Mouse (Mus musculus): ENCODE measurements around the gene Stac2.

The Stac2 gene

GRCm38 (mm10) chr11:98021565-98022252, 31.6 kb downstream of the Stac2 start:
- peak; percentile 29 for DNase-seq (ENCODE audit: low read depth, low spot score)

GRCm38 (mm10) chr11:98021118-98021517, 32.1 kb downstream of the Stac2 start:
- no peak for DNase-seq (ENCODE audit: low read depth, low spot score)

- DNase-seq (ENCODE audit: low read depth, low spot score), result peak; percentile 60
These were observed 32.6 kb downstream of the Stac2 start for GRCm38 (mm10) chr11:98020710-98021109.

DNA sequence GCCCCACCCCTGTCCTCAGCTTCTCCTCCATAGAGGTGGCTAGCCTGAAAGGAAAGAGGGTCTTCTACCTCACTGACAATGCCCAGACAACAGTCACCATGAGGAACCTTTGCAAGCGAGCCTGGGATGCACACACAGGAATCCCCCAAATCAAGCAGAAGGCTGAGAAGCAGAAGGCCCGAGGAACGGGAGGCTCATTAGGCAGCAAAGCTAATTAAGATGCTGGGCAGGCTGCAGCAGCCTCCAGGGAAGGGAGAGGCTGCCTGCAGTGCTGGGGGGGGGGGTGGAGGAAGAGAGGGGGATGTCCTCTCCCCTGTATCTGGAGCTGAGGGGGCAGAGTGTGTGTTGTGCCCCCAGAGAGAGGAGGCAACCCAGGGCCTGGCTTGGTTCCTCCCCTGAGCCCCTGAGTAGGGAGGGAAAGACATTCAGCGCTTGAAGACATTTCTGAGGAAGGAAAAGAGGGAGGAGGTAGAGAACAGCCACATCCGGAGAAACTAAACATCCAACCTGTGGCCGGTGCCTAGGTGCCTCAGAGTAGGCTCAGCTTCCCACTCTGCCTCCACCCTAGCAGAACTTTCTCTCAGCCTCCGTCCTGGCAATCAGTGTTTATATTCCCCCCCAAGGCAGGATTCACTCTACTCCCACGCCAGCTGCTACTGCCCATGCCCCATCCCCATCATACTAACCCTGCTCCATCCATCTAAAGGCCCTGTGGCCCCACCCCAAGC, 33.2 kb downstream of the Stac2 start:
- DNase-seq (ENCODE audit: low read depth, low spot score), result no peak

DNA sequence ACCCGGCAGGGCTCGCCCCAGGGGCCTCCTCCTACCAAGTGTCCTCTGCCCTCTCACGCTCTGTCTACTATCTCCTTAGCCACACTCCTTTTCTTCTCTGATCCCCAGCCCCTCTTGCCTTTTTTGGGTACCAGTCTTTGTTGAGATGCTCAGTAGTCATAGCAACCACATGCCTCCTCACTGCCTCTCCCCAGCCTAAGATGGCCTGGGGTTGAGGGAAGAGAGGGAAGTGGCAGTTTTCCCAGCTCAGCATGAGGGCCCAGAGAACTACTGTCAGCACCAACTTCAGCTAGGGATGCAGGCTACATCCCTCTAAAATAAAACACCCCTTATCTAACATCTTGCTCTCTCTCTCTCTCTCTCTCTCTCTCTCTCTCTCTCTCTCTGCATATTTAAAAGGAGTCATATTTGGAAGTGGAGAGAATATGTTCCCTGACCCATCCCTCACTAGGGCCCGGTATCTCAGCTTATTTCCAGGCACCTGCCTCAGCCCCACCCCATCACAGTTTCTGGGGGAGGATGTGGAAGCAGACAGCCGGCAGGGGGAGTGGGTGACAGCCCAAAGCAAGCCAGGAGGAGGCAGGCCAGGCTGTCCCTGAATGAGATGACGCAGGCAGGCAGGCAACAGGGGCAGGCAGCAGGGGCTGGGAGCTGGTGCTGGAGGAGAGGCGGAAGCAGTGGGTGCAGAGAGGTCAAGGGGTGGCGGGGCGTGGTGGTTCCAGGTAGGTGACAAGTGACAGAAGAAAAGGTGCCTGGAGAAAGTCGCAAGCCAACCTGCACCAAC, 34.2 kb downstream of the Stac2 start:
- DNase-seq (ENCODE audit: low read depth, low spot score), result no peak

DNA sequence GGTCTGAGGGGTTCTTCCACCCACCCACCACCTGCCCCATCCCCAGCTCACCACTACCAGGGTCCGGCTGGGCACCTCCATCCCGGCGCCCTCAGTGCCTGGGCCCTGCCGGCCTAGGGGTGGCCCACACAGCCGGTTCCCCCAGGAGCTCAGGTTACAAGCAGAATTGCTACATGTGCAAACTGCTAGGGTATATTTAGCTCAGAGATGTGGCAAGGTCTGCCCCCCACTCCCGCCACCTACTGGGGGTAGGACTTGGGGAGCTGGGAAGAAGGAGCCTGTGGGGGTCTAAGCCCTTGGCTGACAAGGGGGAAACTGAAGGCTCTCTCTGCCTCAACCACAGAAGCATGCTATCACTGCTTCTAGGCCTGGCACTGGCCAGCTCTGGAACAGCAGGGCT, 35.0 kb downstream of the Stac2 start:
- no peak for DNase-seq (ENCODE audit: low read depth, low spot score)

GRCm38 (mm10) chr11:98016824-98017223, 36.4 kb downstream of the Stac2 start:
- no peak for DNase-seq (ENCODE audit: low read depth, low spot score)

DNA sequence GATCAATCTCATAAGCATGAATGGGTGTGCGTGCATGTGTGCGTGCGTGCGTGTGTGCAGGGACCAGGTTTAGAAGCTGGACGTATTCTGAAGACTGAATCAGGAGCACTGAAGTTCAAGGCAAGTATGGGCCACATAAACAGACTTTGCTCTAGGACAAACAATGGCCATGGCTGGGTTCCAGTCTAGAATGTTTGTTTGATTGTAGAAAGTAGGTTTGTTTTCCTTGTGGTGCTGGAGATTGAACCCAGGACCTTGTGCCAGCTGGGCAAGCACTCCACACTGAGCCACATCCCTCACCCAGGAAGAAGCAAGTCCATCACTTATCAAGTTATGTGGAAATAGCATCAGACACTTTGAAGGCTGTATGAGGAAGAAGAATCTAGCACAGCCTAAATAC, 37.1 kb downstream of the Stac2 start:
- no peak for DNase-seq (ENCODE audit: low read depth, low spot score)

GRCm38 (mm10) chr11:98012831-98013230, 40.4 kb downstream of the Stac2 start:
- DNase-seq (ENCODE audit: low read depth, low spot score), result no peak

DNA sequence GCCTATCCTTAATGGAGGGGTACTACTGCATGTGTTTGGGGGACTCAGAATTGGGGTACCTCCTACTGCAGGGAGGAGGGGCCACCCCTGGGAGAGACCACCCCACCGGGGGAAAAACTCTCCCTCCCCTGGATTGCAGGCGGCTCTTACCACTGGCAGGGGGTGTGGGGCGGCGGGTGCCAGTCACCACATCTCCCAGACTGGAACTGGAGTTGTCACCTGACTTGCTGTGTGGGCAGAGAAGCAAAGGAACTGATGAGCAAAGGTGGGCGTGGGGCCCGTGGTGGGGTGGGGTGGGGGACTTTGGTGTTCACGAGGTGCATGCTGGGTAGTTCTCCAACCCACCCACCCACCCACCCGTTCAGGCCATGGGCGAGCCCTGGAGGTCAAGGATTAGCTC, 41.5 kb downstream of the Stac2 start:
- no peak for DNase-seq (ENCODE audit: low read depth, low spot score)

- DNase-seq (ENCODE audit: low read depth, low spot score), result no peak
These were observed 45.2 kb downstream of the Stac2 start for GRCm38 (mm10) chr11:98008087-98008486.

DNA sequence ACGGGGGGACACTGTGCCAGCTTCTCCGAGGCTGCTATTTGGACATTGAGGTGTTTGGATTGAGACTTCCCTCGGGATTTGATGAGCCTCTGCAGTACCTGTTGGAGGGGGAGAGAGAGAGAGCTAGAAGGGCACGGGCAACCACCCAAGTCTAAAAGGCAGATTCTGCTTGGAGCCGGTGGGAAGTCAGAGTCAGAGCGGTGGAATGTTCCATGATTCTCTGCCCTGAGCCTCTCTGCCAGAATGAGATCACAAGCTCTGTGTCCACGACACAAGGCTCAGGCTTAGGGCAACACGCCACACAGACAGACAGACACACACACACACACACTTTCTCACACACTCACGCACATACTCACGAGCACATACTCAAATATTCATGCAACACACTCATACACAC, 47.6 kb downstream of the Stac2 start:
- DNase-seq (ENCODE audit: low read depth, low spot score), result peak; percentile 65

GRCm38 (mm10) chr11:98005076-98005475, 48.2 kb downstream of the Stac2 start:
- no peak for DNase-seq (ENCODE audit: low read depth, low spot score)

GRCm38 (mm10) chr11:98004161-98004560, 49.1 kb downstream of the Stac2 start:
- DNase-seq (ENCODE audit: low read depth, low spot score), result peak; percentile 34

- no peak for DNase-seq (ENCODE audit: low read depth, low spot score)
These were observed 50.0 kb downstream of the Stac2 start for GRCm38 (mm10) chr11:98003171-98003671.

- DNase-seq (ENCODE audit: low read depth, low spot score), result peak; percentile 65
These were observed 50.6 kb downstream of the Stac2 start for GRCm38 (mm10) chr11:98002627-98003026.

- DNase-seq (ENCODE audit: low read depth, low spot score), result no peak
These were observed 51.3 kb downstream of the Stac2 start for GRCm38 (mm10) chr11:98001986-98002385.

GRCm38 (mm10) chr11:98001351-98001824, 51.9 kb downstream of the Stac2 start:
- DNase-seq (ENCODE audit: low read depth, low spot score), result no peak

DNA sequence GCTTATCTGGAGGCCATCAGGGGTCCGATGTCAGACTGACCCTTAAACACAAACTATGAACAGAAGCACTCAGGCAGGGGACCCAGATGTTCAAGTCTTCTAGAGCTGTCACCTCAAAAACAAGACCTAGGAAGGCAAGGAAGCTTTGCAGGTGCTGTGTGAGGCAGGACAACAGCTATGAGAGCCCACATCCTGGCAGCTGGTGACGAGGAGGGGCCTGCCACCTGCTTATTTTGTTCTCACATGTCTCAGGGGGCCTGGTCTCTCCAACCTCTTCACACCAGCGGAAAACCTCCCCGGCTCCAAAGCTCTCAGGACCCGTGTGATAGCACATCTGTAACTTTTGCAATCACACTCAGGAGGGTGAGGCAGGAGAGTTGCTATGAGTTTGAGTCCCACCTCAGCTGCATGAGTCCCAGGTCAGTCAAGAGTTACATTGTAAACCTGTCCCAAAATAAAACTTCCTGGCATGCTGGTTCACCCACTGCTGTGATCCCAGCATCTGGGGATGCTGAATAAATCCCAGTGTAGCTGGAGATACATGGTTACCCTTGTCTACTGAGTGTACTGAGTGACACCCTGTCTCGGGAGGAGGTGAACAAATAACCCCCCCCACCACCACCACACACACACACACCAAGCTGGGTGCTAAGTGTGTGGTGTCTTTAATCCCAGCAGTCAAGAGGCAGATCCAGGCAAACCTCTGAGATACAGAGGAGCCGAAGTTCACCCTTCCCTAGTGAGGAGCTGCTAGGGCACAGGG, 52.7 kb downstream of the Stac2 start:
- no peak for DNase-seq (ENCODE audit: low read depth, low spot score)

DNA sequence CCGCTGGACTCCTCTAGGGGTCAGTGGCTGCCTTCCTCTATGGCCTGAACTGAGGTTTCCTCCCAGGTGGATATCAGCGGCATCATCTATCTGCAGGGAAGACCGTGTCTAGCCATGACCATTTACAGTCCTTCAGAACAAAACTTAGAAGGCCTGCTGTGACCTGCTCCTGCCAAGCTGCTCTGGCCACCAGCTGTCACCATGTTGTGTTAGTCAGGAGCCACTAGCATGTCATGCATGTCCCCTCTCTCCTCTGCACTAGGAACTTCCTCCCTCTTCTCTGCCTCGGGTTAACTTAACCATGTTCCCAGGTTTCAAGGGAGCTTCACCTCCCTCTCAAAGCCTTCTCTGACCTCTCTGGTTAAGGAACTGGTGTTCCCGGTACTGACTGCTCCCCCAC, 53.5 kb downstream of the Stac2 start:
- no peak for DNase-seq (ENCODE audit: low read depth, low spot score)

DNA sequence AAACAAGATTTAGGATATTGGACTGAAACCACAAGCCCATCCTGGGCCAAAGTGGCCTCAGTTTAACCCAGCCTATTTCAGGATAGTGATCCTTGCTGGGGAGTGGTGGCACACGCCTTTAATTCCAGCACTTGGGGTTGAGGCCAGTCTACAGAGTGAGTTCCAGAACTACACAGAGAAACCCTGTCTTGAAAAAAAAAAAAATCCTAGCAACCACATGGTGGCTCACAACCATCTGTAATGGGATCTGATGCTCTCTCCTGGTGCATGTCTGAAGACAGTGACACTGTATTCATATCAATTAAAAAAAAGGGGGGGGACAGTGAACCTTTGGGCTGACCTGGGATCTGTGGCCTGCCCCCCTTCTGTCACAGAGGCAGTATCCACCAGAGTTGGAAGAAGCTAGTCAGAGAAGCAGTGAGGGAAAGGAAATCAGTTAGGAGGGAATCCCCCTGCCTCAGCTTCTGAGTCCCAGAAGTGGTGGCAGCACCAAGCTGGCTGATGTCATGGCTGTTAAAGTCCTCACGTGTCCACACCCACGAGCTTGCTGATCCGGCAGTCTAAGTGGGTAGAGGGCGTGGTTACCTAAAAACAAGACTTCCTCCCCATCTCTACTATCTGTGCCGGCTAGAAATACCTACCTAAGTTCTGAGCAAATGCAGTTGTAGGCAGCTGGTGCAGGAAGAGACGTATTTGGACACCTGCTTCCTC, 54.2 kb downstream of the Stac2 start:
- no peak for DNase-seq (ENCODE audit: low read depth, low spot score)

Measured in 3T3-L1 (cell line).